Comparison of ENCODE assay signal across 38 mouse cellular contexts in genomic region chr17:35554761-35555397, GRCm38 (mm10). TPM values are rescaled to one million over a fixed set of nuclear protein-coding genes. Genes with fewer than 3 reads are reported as not detected.
"Had no signal": no experiment of that assay in that cellular context is flagged by ENCODE, and none has a peak within 500 bp of the region (broad histone marks: within the 10 kb centered on the region; RNA-seq: fewer than 3 reads in every experiment).

No protein-coding gene starts in this region.

- H3K4me2 ChIP-seq: heart, embryonic 12.5 days; hindbrain, embryonic 12.5 days; hindbrain, embryonic 14.5 days; intestine, embryonic 15.5 days; limb, embryonic 12.5 days; liver, embryonic 11.5 days; liver, embryonic 13.5 days; liver, embryonic 15.5 days had no signal

- H3K9ac ChIP-seq: heart, embryonic 12.5 days; hindbrain, embryonic 12.5 days; hindbrain, embryonic 14.5 days; intestine, embryonic 15.5 days; limb, embryonic 12.5 days; liver, embryonic 13.5 days; liver, embryonic 15.5 days had no signal

- H3K27ac ChIP-seq: gastrocnemius, adult 2 months; heart, embryonic 10.5 days; hindbrain, embryonic 10.5 days; hindbrain, embryonic 12.5 days; hindbrain, embryonic 14.5 days; intestine, embryonic 15.5 days; layer of hippocampus, adult 2 months; left cerebral cortex, adult 2 months; limb, embryonic 10.5 days; limb, embryonic 12.5 days; liver, embryonic 13.5 days; liver, embryonic 15.5 days had no signal

- H3K4me3 ChIP-seq: gastrocnemius, adult 2 months; heart, embryonic 10.5 days; heart, embryonic 12.5 days; hindbrain, embryonic 10.5 days; hindbrain, embryonic 12.5 days; intestine, embryonic 15.5 days; layer of hippocampus, adult 2 months; left cerebral cortex, adult 2 months; limb, embryonic 10.5 days; limb, embryonic 12.5 days; liver, embryonic 13.5 days; liver, embryonic 15.5 days had no signal

- ATAC-seq: hindbrain, embryonic 16.5 days; inflammation-experienced regulatory T-cells, adult 6 months; intestine, embryonic 15.5 days; intestine, postnatal 0 days had no signal

- DNase-seq: gastrocnemius, adult 2 months; gastrocnemius, postnatal 10 days; gastrocnemius, postnatal 36 days; heart, adult 18-20 months; heart, postnatal 10 days; heart, postnatal 4 days; kidney, adult 18-20 months; kidney, adult 8-10 months; kidney, postnatal 10 days; kidney, postnatal 25 days; kidney, postnatal 4 days; liver; liver, embryonic 13.5 days had no signal

- H3K9me3 ChIP-seq: heart, embryonic 10.5 days; heart, embryonic 12.5 days; hindbrain, embryonic 10.5 days; hindbrain, embryonic 12.5 days; intestine, embryonic 15.5 days; limb, embryonic 10.5 days; limb, embryonic 12.5 days; liver, embryonic 13.5 days; liver, embryonic 15.5 days had no signal

- H3K4me1 ChIP-seq: limb, embryonic 10.5 days; limb, embryonic 12.5 days; liver, embryonic 13.5 days; liver, embryonic 15.5 days had no signal

- H3K27me3 ChIP-seq: heart, embryonic 12.5 days; intestine, embryonic 15.5 days; limb, embryonic 12.5 days; liver, embryonic 13.5 days had no signal

- H3K36me3 ChIP-seq: heart, embryonic 10.5 days; heart, embryonic 12.5 days; hindbrain, embryonic 10.5 days; hindbrain, embryonic 12.5 days; intestine, embryonic 15.5 days; limb, embryonic 10.5 days; limb, embryonic 12.5 days; liver, embryonic 13.5 days; liver, embryonic 15.5 days had no signal

RNA-seq across cellular contexts. Expression of gene Cdsn, which starts 3.0 kb away (rescaled TPM):
- total RNA-seq: gastrocnemius, adult 2 months; gastrocnemius, postnatal 36 days; granulocyte monocyte progenitor cell, adult 5-6 weeks had no signal
- polyA plus RNA-seq: inflammation-experienced regulatory T-cells, adult 6 months; kidney, embryonic 14.5 days; limb, embryonic 10.5 days; limb, embryonic 12.5 days; liver, embryonic 11.5 days; liver, embryonic 13.5 days had no signal

RNA-seq across cellular contexts. Expression of gene 2300002M23Rik, which starts 12.4 kb away (rescaled TPM):
- total RNA-seq: gastrocnemius, adult 2 months; gastrocnemius, postnatal 10 days; gastrocnemius, postnatal 36 days; granulocyte monocyte progenitor cell, adult 5-6 weeks; heart, adult 18-20 months; heart, adult 8-10 months; heart, postnatal 10 days; heart, postnatal 25 days; heart, postnatal 4 days; layer of hippocampus, adult 2 months; layer of hippocampus, postnatal 10 days; layer of hippocampus, postnatal 25 days; left cerebral cortex, adult 2 months; left cerebral cortex, postnatal 14 days; left cerebral cortex, postnatal 36 days had no signal
- polyA plus RNA-seq: heart, embryonic 10.5 days; heart, embryonic 12.5 days; heart, embryonic 14.5 days; hindbrain, embryonic 10.5 days; hindbrain, embryonic 12.5 days; hindbrain, embryonic 14.5 days; inflammation-experienced regulatory T-cells, adult 6 months; intestine, embryonic 15.5 days; intestine, postnatal 0 days; kidney, embryonic 14.5 days; kidney, embryonic 16.5 days; limb, embryonic 10.5 days; limb, embryonic 12.5 days; liver, embryonic 11.5 days; liver, embryonic 13.5 days; liver, embryonic 15.5 days had no signal

RNA-seq across cellular contexts. Expression of gene Psors1c2, which starts 21.9 kb away (rescaled TPM):
- total RNA-seq: gastrocnemius, adult 2 months; gastrocnemius, postnatal 10 days; gastrocnemius, postnatal 36 days; granulocyte monocyte progenitor cell, adult 5-6 weeks; heart, adult 18-20 months; heart, adult 8-10 months; heart, postnatal 10 days; heart, postnatal 25 days; heart, postnatal 4 days; layer of hippocampus, postnatal 10 days had no signal
- polyA plus RNA-seq: intestine, postnatal 0 days had no signal
